Mouse (Mus musculus) C2C12 (cell line): Measurements from ENCODE around the gene Kif20b. TPM values are rescaled to one million over a fixed set of nuclear protein-coding genes. Genes with fewer than 3 reads are reported as not detected.

Experiments used
- H3K27me3 ChIP-seq: one replicate; pipeline ENCODE4 v1.6.1; 2011; ENCODE audit not compliant: control insufficient read depth, insufficient read depth, insufficient read length
- H3K36me3 ChIP-seq: one replicate; pipeline ENCODE4 v1.6.1; 2011; ENCODE audit not compliant: control insufficient read depth, insufficient read depth
- H3K4me3 ChIP-seq: one replicate; pipeline ENCODE4 v1.5.1; 2011; ENCODE audit warnings: mild to moderate bottlenecking, control low read depth; ENCODE audit not compliant: poor library complexity, insufficient read depth, severe bottlenecking
- H3K79me2 ChIP-seq: one replicate; pipeline ENCODE4 v1.6.1; 2011; ENCODE audit not compliant: control insufficient read depth, insufficient read depth
- H3K79me3 ChIP-seq: one replicate; pipeline ENCODE4 v1.6.1; 2011; ENCODE audit warnings: low read depth, control low read depth
- H3ac ChIP-seq: one replicate; pipeline ENCODE3; 2011; ENCODE audit warnings: low read depth; ENCODE audit not compliant: control insufficient read depth, insufficient read length
- CEBPB ChIP-seq: IDR thresholded peaks from one replicate; pipeline ENCODE4 v1.6.1; 2011; ENCODE audit warnings: low read depth, mild to moderate bottlenecking, control low read depth, moderate library complexity
- CTCF ChIP-seq: IDR thresholded peaks from one replicate; pipeline ENCODE4 v1.5.1; 2011; ENCODE audit not compliant: control insufficient read depth, insufficient read depth, insufficient read length
- FOSL1 ChIP-seq: IDR thresholded peaks from one replicate; pipeline ENCODE4 v1.8.0; 2011; ENCODE audit warnings: mild to moderate bottlenecking, low read length; ENCODE audit not compliant: poor library complexity, insufficient read depth, severe bottlenecking
- MAX ChIP-seq: IDR thresholded peaks from one replicate; pipeline ENCODE4 v1.6.1; 2011; ENCODE audit warnings: mild to moderate bottlenecking, control low read depth
- MYOD1 ChIP-seq: IDR thresholded peaks from one replicate; pipeline ENCODE4 v1.6.1; 2011; ENCODE audit warnings: low read depth; ENCODE audit not compliant: control insufficient read depth, insufficient read length
- MYOG ChIP-seq: IDR thresholded peaks from one replicate; pipeline ENCODE4 v1.6.1; 2011; ENCODE audit not compliant: control insufficient read depth, insufficient read length; ENCODE audit errors: extremely low read depth
- USF1 ChIP-seq: IDR thresholded peaks from one replicate; pipeline ENCODE4 v1.6.1; 2011; ENCODE audit warnings: low read depth, mild to moderate bottlenecking, control low read depth, moderate library complexity
- long read RNA-seq, 2 experiments: library from polyadenylated mRNA; unstranded; transcript quantifications; one replicate each; pipeline ENCODE4 v2.0.0; 2019 to 2020
- polyA plus RNA-seq: library from polyadenylated mRNA; unstranded; fragments of >200 nt; fragmentation: generic; extraction: Trizol; gene quantifications from one replicate; pipeline ENCODE4 v1.2.1, GENCODE M21; 2012; ENCODE audit warnings: missing spikeins

Kif20b gene
- polyA plus RNA-seq, result 7.6 TPM
- long read RNA-seq, experiment 1, partial matches to known transcripts, result 13 of 16 reads
- long read RNA-seq, experiment 1, other reads (novel, unspliced or antisense), result 3 of 16 reads
- long read RNA-seq, experiment 2, partial matches to known transcripts, result 153 of 173 reads
- long read RNA-seq, experiment 2, other reads (novel, unspliced or antisense), result 20 of 173 reads

DNA sequence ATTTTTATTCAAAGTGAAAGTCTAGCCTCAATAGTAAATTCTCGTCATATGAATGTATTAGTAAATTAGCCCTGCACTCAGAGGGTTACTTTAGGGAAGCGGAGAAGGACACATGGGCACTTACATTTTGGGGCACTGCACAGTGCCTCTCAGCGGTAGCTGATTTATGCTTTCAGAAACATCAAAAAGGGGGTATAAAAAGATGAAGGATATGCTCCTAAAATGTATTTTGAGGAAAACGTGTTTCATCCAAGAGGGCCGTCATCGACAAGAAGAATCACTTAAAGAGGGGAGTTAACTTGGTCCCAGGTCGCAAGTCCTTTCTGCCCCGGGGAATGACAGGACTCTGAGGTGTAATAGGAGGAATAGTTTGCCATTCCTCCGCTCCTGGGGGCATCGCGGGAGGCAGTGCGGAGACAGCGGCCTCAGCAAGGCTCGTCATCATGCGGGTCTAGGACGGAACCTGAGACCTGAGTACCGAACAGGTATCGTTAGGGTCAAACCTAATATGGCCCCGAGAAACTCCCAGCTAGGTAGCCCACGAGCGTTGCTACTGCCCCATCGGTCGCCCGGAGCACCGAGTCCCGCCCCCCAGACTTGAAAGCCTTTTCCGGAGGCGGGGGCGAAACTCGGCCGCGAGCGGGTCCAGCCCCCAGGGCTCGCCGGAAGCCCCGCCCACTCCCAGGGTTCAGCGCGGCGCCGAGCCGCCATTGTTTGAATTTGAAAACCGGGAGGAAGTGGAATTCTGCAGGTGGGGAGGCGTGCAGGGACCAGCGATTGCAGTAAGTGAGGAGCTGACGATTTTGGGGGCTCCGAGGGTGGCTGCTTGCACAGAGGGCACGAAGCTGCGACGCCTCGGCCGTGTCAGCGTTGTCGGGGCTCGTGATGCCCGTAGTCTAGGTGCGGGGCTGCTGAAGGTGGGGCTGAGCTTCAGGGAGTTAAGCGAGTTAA lies at the start of gene Kif20b:
Kif20b (plus strand) TSS at position 710 of the 951 bp plus-strand sequence.
- H3K79me2 ChIP-seq, result peaks cover 49% of the 10 kb centered on the region
- peaks cover 24% of the 10 kb centered on the region for H3K36me3 ChIP-seq
- H3K4me3 ChIP-seq, result peak within 1 kb of the TSS; percentile 98
- no peak for TF ChIP-seq FOSL1
- no peak for TF ChIP-seq MYOD1
- TF ChIP-seq MAX, result no peak
- no peak for TF ChIP-seq CEBPB
- no peak for TF ChIP-seq USF1
- TF ChIP-seq MYOG, result no peak
- TF ChIP-seq CTCF, result no peak
- peak within 1 kb of the TSS; percentile 98 for H3ac ChIP-seq
- H3K79me3 ChIP-seq, result peaks cover 37% of the 10 kb centered on the region
- no peaks in the 10 kb centered on the region for H3K27me3 ChIP-seq

DNA sequence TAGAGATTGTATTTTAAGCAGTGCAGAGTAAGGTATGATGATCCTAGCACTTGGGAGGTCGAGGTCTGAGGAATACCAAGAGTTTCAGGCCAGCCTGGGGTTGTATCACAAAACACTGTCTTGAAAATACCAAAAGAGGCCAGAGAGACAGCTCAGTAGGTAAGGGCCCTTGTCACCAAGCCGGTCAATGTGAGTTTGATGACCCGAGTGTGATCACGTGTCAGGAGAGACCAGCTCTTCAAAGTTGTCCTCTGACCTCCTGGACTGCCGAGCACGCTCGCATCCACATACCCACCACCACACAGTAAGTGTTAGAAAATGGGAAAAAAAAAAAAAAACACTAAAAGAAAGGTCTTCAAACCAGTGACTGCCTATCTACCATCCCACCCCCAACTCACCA lies 45.5 kb upstream of the Kif20b start:
- Histone ChIP-seq H3K27me3 (no peaks in the 10 kb centered on the region), H3K4me3 (no peak overlapping the region), H3K79me2 (peaks cover 72% of the 10 kb centered on the region), H3K79me3 (peaks cover 31% of the 10 kb centered on the region), H3K36me3 (no peaks in the 10 kb centered on the region), H3ac (no peak overlapping the region)
- TF ChIP-seq MAX (no peak), MYOD1 (no peak), MYOG (no peak), FOSL1 (no peak), CEBPB (no peak), USF1 (no peak), CTCF (no peak)

DNA sequence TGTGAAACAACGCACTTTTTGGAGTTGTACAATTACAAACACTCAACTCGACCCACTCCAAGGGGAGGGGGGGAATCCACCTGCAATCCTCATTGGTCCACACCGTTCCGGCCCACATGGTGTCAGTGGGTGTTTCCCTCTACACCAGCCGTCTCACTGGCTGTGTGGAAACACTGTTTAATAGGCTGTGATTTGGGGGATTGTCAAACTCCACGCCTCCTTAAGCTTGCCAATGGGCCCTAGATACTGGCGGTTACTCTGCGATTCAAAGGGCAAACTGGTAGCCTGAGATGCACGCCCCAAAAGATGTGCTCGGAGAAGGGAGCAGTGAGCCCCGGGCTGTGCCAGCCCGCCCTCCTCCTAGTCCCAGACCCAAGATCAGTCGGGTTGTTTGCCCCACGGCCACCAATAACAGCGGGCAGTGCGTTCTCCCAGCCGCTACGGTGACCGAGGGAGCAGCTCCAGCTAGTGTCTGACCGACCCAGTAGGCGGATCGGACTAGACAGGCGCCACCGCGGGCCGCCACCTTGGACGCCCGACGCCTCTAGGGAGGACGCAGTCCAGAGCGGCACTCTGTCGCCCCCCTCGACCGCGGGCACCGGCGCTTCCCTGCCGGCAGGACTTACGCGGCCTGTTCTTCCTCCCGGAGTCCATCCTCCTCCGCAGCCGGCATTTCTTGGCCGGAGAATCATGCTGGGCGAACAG lies 44.1 kb upstream of the Kif20b start:
- Histone ChIP-seq H3K36me3 (no peaks in the 10 kb centered on the region), H3K79me2 (peaks cover 58% of the 10 kb centered on the region), H3K27me3 (no peaks in the 10 kb centered on the region), H3K4me3 (peak overlapping the region; percentile 63), H3K79me3 (peaks cover 24% of the 10 kb centered on the region), H3ac (peak overlapping the region; percentile 97)
- TF ChIP-seq FOSL1, result no peak
- peak; percentile 72 for TF ChIP-seq CTCF
- TF ChIP-seq MYOG, result no peak
- TF ChIP-seq MAX, result peak; percentile 68
- TF ChIP-seq CEBPB, result no peak
- no peak for TF ChIP-seq MYOD1
- TF ChIP-seq USF1, result peak; percentile 17

DNA sequence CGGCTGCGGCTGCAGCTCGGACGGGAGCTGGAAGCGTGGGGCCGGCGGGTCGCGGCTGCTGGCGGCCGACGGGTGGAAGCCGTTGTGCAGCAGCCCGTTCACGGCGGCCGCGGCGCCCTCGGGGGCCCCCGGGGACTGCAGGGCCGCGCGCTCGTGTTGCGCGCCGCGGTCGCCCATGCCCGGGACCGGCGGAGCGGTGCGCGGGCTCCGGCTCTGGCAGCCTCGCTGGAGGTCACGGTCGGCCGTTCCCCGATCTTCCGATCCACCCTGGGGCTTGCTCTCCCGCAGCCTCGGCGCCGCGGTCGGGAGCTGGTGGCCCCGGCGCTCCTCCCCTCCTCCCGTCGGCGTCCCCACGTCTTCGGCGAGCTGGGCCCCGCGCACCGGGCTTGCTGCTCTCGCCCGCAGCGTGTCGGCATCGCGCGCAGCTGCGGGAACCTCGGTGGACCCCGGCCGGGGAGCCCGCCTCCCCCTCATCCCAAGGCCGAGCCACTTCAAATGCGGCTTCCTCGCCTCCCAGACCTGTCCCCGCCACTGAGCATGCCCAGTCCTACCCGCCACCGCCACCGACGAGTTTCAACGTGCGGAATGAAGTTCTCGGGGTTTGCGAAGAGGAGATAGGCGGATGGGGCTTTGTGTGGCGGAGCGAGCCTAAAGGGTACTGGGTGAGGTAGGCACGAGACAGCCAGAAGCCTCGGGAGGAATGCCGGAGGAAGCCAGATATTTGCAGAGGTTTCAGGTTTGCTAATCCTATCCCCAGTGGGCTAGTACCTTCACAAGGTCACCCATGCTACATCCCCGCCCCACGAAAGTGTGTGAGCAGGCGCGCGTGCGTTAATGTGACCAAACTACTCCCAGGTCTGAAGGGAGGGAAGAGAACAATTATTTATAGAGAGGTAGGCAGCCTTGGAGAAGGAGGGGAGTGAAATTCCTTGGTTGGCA lies 43.3 kb upstream of the Kif20b start, which contains the start of gene Pank1:
Pank1 (minus strand) TSS at position 853 of the 939 bp plus-strand sequence.
- no peaks in the 10 kb centered on the region for H3K27me3 ChIP-seq
- peak within 1 kb of the TSS; percentile 97 for H3ac ChIP-seq
- TF ChIP-seq MYOG (no peak), MAX (peak; percentile 17)
- H3K79me2 ChIP-seq, result peaks cover 51% of the 10 kb centered on the region
- H3K36me3 ChIP-seq, result no peaks in the 10 kb centered on the region
- H3K4me3 ChIP-seq, result peak within 1 kb of the TSS; percentile 63
- H3K79me3 ChIP-seq, result peaks cover 20% of the 10 kb centered on the region

DNA sequence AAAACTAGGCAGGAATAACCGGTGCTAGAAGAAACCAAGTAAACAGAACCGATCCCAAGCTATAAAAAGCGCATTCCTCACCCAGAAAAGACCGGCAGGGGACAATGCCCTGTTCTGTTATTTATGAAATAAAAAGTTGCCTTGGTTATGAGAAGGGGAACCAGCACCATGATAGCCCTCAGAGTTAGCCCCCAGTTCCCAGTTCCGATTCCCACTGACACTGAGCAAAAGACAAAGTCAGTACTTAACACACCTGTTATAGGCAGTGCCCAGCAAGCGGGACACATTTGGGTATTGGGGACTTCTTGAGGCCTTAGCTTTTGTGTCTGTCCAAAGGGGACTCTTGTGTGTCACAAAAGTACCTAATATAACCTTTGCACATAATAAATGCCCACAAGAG lies 42.5 kb upstream of the Kif20b start:
- H3K79me3 ChIP-seq, result peaks cover 20% of the 10 kb centered on the region
- TF ChIP-seq MYOD1 (no peak), CEBPB (no peak), FOSL1 (no peak), CTCF (no peak), MYOG (no peak), USF1 (no peak), MAX (no peak)
- H3K27me3 ChIP-seq, result no peaks in the 10 kb centered on the region
- peaks cover 43% of the 10 kb centered on the region for H3K79me2 ChIP-seq
- peak overlapping the region; percentile 63 for H3K4me3 ChIP-seq
- H3ac ChIP-seq, result peak overlapping the region; percentile 97
- no peaks in the 10 kb centered on the region for H3K36me3 ChIP-seq
